ENCODE assay signal across 8 mouse cellular contexts in the genomic region with DNA sequence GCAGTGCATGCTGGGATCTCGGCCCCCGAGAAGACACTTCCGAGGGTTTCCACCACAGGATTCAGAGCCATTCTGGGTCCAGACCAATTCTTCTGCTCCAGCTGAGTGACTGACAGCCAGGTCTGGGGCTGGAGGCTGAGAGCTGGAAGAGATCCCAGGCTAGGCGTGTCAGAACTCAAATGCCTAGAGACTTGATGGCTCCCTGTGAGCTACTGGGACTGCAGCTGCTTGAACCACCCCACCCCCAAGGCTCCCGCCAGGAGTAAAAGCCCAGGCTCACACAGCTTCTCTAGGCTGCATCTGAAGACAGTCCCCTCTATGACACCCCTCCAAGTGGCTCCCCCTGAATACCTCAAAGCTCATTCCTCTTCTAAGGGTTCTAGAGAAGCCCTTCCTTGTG. TPM values are rescaled to one million over a fixed set of nuclear protein-coding genes. Genes with fewer than 3 reads are reported as not detected.
A peak's percentile ranks its signal among the peaks of the same experiment; 100 is the strongest.
DNase-seq lines count a peak whose midpoint lies in the region; TF ChIP-seq lines count a peak whose summit lies in the region.
"Had no signal": no experiment of that assay in that cellular context is flagged by ENCODE, and none has a peak within 500 bp of the region (broad histone marks: within the 10 kb centered on the region; RNA-seq: fewer than 3 reads in every experiment).

No protein-coding gene starts in this region.

- H3K27ac ChIP-seq in kidney, adult 2 months (ENCODE audit: insufficient read depth, low read depth, low read length): no peak overlapping the region

- H3K4me1 ChIP-seq in kidney, adult 2 months (ENCODE audit: control insufficient read depth, insufficient read depth, low read length): no peaks in the 10 kb centered on the region

- no peak for TF ChIP-seq POLR2A in kidney, adult 2 months (IDR thresholded peaks at IDR 0.05; ENCODE audit: low read depth, low read length)

- H3K4me3 ChIP-seq in kidney, adult 2 months (ENCODE audit: insufficient read depth, low read depth, low read length): no peak overlapping the region

- H3K27me3 ChIP-seq in kidney, adult 2 months (replicated peaks; ENCODE audit: control insufficient read depth, insufficient read depth, low read length): no peaks in the 10 kb centered on the region

- DNase-seq in 3134 (ENCODE audit: extremely low read depth, insufficient read length, low spot score) (peak; percentile 68), 3T3-L1 (ENCODE audit: low read depth, low spot score) (peak; percentile 94)
- peak; percentile 79 to 87 for DNase-seq in gastrocnemius, adult 8-10 months (ENCODE audit: low spot score in 2 of 2)
- peak; percentile 74 for DNase-seq in kidney, adult 2 months
- peak; percentile 77 for DNase-seq in left cerebral cortex, postnatal 4 days
- DNase-seq in right cerebral cortex, postnatal 4 days: peak; percentile 55
- no peak for DNase-seq in neural tube, embryonic 10.5 days (ENCODE audit: extremely low spot score, low spot score)

- no peaks in the 10 kb centered on the region for H3K36me3 ChIP-seq in kidney, adult 2 months (ENCODE audit: control insufficient read depth, insufficient read depth, low read length)

- 39% methylated on average over 5 of the region's 5 CpGs for WGBS in kidney, adult 2 months

- intact Hi-C loops in left cerebral cortex, postnatal 4 days (cut with DNase I): no loop called here

- TF ChIP-seq CTCF in kidney, adult 2 months (conservative IDR thresholded peaks at IDR 0.05; ENCODE audit: insufficient read depth, insufficient read length, low read depth, low read length): no peak

RNA-seq across cellular contexts. Expression of a gene that starts 42.0 kb away (rescaled TPM):
- total RNA-seq in gastrocnemius, adult 8-10 months (2022): under 1 TPM in 3 of 4 experiments, not detected in 1; 0.02 to 0.05 (median 0.02) TPM
- polyA plus RNA-seq in kidney, adult 2 months (2012; rRNA removed): 0.06 and 0.11 TPM in 2 replicates
- total RNA-seq in left cerebral cortex, postnatal 4 days (2021): under 1 TPM; 0.70 to 0.86 TPM
- polyA plus RNA-seq: liver, embryonic 16.5 days had no signal

RNA-seq across cellular contexts. Expression of a gene that starts 44.6 kb away (rescaled TPM):
- 100 to 1,000 TPM in 3 of 4 experiments, 10 to 100 TPM in 1; 94.4 to 242 (median 133) TPM for total RNA-seq in gastrocnemius, adult 8-10 months (2022)
- 585 and 720 TPM in 2 replicates for polyA plus RNA-seq in kidney, adult 2 months (2012; rRNA removed)
- total RNA-seq in left cerebral cortex, postnatal 4 days (2021): 100 to 1,000 TPM; 228 to 243 TPM
